Mouse (Mus musculus): ENCODE data around the gene Mrpl12.

- TF ChIP-seq CTCF (conservative IDR thresholded peaks at IDR 0.05 in 1 of 2, IDR thresholded peaks at IDR 0.05 in 1 of 2; ENCODE audit: low read depth in 2 of 2, low read length in 2 of 2) = no peak
- no peak for TF ChIP-seq E2F4 (IDR thresholded peaks at IDR 0.05; ENCODE audit: insufficient replicate concordance, low read depth, low read length)
- TF ChIP-seq GABPA (IDR thresholded peaks at IDR 0.05; ENCODE audit: insufficient replicate concordance, low read depth, low read length) = no peak
- no peak for TF ChIP-seq JUND (conservative IDR thresholded peaks at IDR 0.05; ENCODE audit: low read depth, low read length)
- no peak for TF ChIP-seq MAX (IDR thresholded peaks at IDR 0.05; ENCODE audit: low read length)
- TF ChIP-seq POLR2A (IDR thresholded peaks at IDR 0.05; ENCODE audit: low read depth, low read length) = no peak
- TF ChIP-seq USF1 (IDR thresholded peaks at IDR 0.05; ENCODE audit: low read depth, low read length) = no peak
- no peak for TF ChIP-seq CHD1 (IDR thresholded peaks at IDR 0.05; ENCODE audit: low read depth, low read length)
- TF ChIP-seq MEF2A (IDR thresholded peaks at IDR 0.05; ENCODE audit: borderline replicate concordance, low read depth, low read length) = no peak
- no peak for TF ChIP-seq ETS1 (conservative IDR thresholded peaks at IDR 0.05; ENCODE audit: low read depth, low read length)
- no peak for TF ChIP-seq ZC3H11A (IDR thresholded peaks at IDR 0.05; ENCODE audit: low read depth, low read length)
- no peak for TF ChIP-seq ZNF384 (IDR thresholded peaks at IDR 0.05; ENCODE audit: low read depth, low read length)
- no peak for TF ChIP-seq RAD21 (IDR thresholded peaks at IDR 0.05; ENCODE audit: low read depth, low read length)
- TF ChIP-seq ZMIZ1 (IDR thresholded peaks at IDR 0.05; ENCODE audit: low read depth, low read length) = no peak
Measured at GRCm38 (mm10) chr11:120520967-120521540, 36.6 kb downstream of the Mrpl12 start.
